Mouse (Mus musculus) heart, postnatal 36 days (tissue): Measurements from ENCODE around the gene Csrp1. TPM values are rescaled to one million over a fixed set of nuclear protein-coding genes. Genes with fewer than 3 reads are reported as not detected.

ENCODE experiments used
- DNase-seq, 2 experiments: peaks; one replicate each; pipeline ENCODE4 v3.0.0; 2021 to 2022
- intact Hi-C: fragments of 180-260 bp; cut with DNase I; formaldehyde crosslinking; loops from one replicate; pipeline ENCODE4 v1.15.1; 2025
- total RNA-seq, 2 experiments: library from RNA; stranded (reverse); gene quantifications; 2 replicates each; pipeline ENCODE4 v1.2.3; 2021

Gene Csrp1
- total RNA-seq, 2 experiments from 2014 or later = 46.5 to 52.8 TPM

DNA sequence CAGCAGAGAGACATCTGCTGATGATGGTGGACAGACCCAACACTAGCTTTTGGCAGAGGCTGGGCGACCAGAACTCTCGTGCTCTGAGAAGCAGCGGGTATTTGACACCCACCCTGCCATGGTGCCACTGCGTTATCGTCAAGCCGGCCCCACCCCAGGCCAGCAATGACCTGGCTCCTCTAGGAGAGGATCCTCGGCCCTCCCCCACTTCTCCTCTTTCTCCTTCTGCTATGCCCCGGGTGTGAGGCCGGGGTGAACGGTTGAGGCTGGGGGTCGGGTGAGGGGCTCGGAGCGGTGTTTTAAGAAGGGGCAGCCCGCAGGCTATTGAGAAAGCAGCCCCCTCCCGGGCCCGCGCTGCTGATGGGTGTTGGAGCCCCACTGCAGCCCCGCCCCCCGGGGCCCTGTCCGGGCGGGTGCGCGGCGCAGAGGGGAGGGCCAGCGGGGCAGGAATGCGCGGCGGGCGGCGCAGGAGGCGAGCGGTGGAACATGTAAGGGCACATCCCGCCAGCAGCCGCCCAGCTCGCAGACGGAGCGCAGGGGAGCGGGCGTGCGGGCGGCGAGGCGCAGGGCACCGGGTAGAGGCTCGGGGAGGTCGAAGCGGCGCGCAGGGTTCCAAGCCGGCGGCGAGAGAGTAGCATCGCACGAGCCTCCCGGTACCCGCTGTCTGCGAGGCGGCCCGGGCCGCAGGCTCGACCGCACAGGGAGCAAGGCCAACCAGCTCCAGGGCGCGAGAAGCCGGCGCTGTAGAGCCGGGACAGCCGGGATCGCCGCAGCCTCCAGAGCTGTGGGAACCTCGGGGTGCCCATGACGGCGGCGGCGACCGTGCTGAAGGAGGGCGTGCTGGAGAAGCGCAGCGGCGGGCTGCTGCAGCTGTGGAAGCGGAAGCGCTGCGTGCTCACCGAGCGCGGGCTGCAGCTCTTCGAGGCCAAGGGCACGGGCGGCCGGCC is 46.1 kb downstream of the Csrp1 start, which contains the start of gene Phlda3:
TSS of gene Phlda3 (plus strand) at position 475 of the 947 bp plus-strand sequence.
- intact Hi-C loops = loop anchor here (1.0 to 2.0 kb wide), 2 partner anchors 13 to 15 kb away; no protein-coding TSS in a partner anchor
- peak; percentile 81 to 85 for DNase-seq

DNA sequence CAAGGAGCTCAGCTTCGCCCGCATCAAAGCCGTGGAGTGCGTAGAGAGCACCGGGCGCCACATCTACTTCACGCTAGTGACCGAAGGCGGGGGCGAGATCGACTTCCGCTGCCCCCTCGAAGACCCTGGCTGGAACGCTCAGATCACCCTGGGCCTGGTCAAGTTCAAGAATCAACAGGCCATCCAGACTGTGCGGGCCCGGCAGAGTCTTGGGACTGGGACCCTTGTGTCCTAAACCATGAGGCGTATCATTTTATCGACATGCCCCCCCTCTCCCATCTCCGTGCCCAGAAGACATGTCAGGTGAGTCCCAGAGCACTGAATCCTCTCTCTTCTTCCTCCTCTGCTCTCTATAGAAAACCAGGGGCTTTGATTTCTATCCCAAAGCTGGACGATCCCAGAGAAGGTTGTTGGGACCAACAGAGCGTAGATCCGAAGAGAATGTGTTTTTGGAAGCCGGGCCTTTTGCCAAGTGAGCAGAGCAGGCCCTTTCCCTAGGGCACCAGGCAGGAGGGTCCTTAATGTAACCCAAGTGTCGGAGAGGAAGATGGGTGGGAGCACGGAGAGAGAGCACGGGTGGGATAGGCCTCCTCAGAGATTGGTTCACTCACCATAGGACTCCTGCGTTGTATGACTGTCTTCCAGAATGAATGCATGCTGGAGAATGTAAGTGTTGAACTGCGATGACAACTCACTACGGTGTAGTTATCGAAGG is 46.9 kb downstream of the Csrp1 start:
- intact Hi-C loops = loop anchor here (1.0 to 2.0 kb wide), 2 partner anchors 13 to 14 kb away; no protein-coding TSS in a partner anchor
- DNase-seq = no peak

DNA sequence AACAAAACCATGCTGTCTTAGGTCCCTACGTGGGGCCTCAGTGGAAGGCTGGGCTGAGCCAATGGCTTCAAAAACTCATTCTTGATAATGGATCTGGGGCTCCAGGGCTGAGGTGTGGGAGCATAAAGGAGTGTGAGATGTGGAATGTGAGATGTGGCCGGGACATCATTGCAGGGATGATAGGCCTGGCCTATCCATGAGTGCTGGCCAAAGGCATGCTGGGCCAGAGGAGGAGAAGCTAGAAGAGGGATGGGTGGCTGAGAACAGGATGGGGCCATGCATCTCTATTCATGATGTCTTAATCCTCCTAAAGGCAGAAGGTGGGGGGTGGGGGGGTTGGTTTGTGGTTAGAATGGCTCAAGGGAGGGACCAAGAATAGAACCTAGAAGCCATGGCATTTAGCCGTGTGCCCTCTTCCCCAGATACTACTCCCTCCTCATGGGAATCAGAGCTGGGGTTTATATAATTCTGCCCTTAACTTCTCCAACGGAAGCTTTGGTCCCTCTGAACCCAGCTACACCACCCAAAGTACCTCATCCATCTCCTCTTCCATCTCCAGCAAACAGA is 47.5 kb downstream of the Csrp1 start:
- intact Hi-C loops = loop anchor here (2.0 kb wide), 1 partner anchor 13 kb away; no protein-coding TSS in a partner anchor
- DNase-seq = no peak

DNA sequence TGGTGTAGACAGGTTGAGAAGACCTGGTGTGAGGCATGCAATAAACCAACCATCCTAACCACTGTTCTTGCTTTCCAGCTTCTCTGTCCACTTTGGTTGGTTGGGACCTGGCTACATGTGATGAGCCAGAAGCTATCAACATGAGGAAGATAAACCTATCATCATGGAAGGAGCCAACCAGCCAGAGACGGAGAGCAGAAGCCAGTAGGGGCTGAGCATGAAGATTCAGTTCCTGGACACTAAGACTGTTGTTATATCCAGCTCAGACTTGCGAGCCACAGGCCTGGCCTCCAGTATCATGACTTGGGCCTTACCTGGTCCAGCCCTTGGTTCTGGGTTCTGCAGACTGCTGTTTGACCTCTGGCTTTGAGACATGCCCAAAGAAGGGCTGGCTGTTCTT is 48.5 kb downstream of the Csrp1 start:
- DNase-seq = no peak
- intact Hi-C loops = no loop called here

DNA sequence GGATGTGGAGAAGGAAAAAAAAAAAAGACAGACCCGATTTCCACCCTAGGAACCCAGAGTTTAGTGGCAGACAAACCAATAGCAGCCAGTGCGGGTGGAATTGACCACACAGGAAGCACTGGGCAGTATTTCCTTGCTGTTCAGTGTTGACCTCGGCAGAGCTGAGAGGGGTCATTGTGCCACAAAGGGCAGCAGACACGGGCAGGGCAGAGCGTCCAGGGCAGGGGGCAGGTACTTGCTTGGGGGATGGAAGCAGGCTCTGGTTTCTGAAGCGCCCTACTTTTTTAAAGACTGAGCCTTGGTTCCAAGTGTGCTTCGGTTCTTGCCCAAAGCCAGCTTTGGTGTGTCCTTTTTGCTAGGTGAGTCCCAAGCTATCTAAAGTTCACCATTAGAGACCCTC is 50.4 kb downstream of the Csrp1 start:
- no peak for DNase-seq
- intact Hi-C loops = no loop called here

DNA sequence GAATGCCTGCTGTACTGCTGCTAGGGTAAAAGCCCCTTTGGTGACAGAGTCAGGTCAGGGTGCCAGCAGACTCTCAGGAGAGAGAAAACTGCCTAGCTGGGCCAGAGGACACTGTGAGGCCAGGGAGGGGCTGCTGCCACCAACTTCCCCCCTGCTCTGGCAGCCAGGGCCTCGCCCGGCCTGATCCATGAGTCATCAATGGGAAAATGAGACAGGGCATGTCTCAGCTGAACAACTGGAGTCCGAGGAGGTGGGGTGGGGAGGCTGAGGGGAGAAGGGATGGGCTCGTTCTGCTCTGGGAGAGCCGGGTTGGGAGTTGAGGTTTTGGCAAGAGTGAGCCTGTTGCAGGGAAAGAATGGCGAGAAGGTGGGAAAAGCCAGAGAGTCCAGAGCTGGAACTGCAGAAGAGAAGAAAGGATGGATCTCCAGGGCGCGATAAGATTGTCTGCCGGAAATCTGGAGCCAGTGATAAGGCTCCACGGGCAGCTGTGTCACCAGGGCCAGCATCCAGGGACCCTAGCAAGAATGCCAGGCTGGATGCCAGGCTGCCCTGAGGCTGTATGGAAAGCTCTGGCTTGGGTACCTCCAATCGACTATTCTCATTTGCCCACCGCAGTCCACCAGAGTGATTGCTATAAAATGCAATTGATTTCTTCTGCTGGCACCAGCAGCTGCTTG is 51.2 kb downstream of the Csrp1 start:
- intact Hi-C loops = no loop called here
- peak in 1 of 2 experiments; percentile 47 for DNase-seq

DNA sequence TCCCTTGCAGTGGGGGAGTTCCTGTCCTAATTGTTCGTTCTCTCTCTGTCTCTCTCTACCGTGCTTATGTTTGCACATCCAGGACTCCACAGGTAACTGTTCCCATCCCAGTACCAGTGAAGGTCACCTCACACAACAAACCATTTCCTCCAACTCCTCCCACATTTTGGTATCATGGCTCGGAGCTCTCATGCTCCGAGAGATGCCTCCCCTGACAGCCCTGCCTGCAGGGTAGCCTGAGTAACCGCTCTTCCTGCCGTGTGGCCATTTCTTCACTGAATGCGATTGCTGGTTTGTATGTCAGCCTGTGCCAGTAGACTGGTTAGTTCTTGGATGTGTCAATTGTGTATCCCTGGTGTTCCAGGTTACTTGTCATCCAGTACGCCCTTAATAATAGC is 51.7 kb downstream of the Csrp1 start:
- intact Hi-C loops = no loop called here
- no peak for DNase-seq

DNA sequence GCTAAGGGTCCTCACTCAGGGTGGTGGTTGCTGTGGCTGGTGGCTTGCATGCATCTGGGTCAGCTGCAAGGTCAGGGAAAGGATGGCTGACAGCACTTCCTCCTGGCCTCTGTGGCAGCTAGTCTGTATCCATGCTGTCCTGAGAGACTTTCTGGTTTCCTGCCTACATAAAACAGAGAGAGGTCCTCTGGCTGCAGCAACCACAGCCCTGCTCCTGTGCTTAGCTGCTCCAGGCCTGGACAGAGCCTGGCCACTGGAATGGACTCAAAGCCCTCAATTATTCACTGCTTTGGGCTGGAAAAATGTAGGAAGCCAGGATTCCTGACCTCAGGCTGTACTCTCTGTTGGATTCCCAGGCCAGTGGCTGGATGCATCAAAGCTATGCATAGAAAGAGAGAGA is 56.7 kb downstream of the Csrp1 start:
- DNase-seq = no peak
- intact Hi-C loops = no loop called here

DNA sequence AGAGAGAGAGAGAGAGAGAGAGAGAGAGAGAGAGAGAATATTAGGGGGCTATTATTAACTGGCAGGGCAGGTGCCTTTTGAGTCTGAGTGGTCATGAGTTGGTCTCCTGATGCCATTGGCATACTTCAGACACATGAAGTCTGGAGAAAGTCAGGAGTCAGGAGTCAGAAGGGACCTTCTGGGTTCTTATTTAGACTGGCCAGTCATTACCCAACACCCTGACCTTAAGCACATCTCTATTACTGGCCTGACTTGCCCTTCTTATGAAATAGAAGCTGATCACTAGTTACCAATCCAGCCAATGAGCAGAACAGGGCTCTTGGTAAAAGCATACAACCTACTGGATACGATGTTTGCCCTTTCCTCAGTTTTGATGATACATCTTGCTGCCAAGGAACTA is 57.2 kb downstream of the Csrp1 start:
- DNase-seq = no peak
- intact Hi-C loops = no loop called here

DNA sequence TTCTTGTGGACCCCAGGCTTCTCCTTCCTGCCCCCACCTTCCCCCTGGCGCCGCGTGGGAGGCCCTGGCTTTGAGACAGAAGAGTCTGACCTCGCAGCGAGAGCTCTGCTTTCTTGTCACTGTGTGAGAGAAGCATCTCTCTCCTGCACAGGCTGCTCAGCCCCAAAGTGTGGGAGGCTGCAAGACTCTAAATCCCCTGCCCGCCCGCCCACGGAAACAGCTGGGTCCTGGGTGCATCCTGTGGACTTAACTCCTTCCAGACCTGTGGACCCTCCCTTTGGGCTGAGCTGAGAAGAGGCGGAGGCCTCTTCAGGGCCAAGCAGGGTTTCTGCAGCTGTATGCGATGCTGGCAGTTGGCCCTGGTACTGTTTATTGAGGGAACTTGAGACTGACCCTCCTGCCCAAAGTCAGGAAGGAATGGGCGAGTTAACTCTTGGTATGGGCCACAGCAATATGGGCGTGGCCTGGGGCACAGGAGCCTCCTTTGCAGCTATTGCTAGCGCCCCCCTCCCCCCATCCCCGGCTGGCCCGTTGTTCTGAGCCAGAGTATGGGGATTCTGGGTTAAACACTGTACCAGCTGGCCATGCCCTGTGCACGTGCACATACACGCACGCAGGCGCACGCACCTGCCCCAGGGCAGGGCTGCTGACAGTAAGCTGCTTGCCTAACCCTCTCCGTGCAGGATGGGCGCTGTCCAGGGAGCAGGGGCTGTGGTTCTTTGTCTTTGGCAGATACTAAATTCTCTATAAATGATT is 59.1 kb downstream of the Csrp1 start, which contains the start of gene Tnni1:
TSS of gene Tnni1 (plus strand) at position 655 of the 756 bp plus-strand sequence.
- intact Hi-C loops = no loop called here
- DNase-seq = no peak

DNA sequence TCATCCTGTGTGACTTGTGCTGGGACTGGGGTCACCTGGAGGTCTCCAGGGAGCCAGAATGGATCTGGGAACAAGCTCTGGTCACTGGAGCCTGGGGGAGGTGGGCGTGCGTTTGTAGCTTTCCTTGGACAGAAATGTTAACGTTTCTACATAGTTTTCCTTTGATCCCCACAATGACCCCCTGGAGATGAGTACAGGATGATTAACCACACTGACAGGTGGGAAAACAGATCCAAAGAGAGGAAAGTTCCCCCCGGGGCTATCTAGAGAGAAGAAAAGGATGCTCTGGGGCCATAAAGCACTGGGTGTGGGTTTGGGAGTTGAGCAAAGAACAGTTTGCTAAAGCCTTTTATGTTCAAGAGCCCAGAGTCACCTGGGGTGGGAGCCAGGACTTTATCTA is 60.8 kb downstream of the Csrp1 start:
- no peak for DNase-seq
- intact Hi-C loops = loop anchor here (1.0 to 2.0 kb wide), 3 partner anchors 14 to 61 kb away; partner anchors contain the start of gene Phlda3

DNA sequence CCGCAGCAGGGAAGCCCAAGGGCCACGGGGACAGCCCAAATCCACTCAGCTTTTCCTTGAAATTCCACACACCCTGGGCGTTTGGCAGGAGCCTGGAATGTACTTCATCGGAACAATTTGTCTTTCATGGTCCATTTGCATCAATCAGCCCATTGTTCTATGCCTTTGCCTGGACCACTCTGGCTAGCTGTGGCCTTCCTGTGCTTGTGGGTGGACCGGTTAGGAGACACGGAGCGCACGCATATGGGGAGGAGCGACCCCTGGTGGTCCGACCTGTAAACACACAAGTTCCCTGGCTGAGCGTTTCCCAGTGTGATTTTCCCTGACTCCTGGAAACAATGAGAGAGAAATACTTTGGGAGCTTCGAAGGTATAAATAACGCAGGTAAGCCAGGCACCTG is 61.4 kb downstream of the Csrp1 start:
- DNase-seq = peak; percentile 83 to 85
- intact Hi-C loops = loop anchor here (1.0 to 2.0 kb wide), 3 partner anchors 14 to 62 kb away; partner anchors contain the start of gene Phlda3

DNA sequence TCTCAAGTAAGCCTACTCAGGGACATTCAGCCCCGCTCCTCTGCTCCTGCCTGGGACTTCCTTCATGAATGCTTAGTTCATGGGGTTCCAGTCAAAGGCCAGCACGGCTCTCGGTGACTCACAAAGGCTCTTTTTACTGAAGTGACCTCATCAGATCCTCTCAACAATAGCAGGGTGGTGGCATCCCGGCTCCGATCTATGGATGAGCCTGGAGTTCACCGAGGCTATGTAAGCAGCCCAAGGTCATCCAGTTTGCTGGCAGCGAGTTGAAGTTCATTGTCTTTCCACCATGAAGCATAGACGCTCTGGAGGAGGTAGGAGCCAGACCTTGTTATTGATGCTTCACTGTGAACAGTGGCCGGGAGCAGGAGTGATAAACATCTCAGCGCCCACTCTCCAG is 63.0 kb downstream of the Csrp1 start:
- intact Hi-C loops = no loop called here
- DNase-seq = no peak

DNA sequence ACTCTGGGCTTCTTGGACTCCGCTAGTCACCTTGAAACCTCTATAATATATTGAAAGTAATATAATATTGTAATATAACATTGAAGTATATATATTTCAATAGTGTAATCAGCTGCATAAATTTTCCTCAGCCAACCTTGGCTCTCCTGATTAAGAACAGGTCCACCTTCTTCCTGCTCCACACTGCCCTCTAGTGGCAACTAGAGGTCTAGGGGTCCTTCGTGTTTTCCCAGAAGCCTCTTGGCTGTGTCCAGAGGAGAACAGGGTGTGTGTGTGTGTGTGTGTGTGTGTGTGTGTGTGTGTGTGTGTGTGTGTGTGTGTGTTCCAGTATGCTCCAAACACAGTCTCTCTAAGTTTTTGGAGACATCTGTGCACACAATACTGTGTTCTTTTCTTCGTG is 67.9 kb downstream of the Csrp1 start:
- peak; percentile 69 to 80 for DNase-seq
- intact Hi-C loops = no loop called here

DNA sequence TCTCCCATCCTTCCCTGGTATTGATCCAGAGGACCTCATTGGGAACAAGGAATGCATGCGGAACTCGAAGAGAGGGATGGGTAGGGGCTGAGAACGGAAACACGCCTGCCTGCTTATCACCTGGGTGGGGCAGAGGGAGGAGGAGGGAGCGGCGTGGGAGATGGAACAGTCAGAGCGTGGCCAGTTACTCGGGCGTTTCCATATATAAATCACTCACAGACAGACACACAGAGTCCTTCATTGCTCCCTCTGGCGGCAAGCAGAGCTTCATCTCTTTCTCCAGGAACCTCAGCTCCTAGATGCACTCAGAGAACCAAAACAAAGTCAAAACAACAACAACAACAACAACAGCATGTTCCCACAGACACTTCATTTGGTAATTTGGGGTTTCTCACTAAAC is 68.8 kb downstream of the Csrp1 start:
- intact Hi-C loops = no loop called here
- peak in 1 of 2 experiments; percentile 36 for DNase-seq

DNA sequence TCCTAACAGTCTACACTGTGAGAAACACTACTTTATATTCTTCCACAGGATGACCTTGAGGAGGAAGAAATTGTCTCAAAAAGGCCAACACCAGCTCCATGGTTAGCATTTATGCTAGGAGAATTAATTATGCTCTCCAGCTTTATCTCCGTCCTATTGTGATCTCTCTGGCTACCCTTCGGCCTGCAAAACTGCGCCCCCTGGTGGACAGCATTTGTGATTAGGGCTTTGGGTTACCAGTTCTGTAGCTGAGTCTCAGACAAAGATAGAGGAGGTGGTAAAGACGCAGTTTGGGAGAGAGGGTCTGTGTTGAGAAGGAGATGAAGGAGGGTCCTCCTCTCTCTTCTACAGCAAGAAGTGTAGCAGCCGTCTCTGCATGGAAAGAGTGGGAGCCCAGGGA is 70.0 kb downstream of the Csrp1 start:
- intact Hi-C loops = no loop called here
- DNase-seq = peak; percentile 76 to 82

DNA sequence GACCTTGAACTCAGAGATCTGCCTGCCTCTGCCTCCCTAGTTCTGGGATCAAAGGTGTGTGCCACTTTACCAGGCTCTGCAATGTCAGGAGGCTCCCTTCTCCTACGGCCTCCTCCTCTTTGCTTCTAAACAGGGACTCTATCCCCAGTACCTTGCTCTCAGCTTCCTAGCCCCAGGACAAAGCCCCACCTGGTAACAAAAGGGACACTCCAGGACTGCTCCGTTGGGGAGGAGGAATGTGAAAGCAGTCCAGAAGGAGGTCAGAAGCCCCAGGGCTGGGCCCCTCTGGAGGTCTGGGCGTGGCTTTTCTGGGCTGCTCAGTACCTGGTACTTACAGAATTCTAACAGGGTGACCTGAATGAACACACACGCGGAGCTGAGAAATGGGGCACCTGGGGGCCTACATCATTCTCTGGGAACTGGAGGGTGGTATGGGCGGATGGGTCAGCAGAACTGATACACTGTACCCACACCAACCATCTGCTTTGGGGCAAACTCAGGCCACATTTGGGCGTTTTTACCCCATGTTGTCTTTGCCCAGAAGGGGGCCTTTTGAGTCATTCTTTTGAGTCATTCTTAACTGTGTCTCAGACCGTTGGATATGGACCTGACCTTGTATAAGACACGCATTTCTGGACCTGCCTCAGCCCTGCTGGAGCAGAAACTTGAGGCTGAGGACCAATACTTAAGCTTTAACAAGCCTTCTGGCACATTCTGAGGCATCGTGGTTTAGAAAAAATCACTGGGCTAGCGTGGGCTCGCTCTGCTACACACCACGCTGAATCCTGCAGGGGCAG is 72.5 kb downstream of the Csrp1 start:
- DNase-seq = no peak
- intact Hi-C loops = no loop called here

DNA sequence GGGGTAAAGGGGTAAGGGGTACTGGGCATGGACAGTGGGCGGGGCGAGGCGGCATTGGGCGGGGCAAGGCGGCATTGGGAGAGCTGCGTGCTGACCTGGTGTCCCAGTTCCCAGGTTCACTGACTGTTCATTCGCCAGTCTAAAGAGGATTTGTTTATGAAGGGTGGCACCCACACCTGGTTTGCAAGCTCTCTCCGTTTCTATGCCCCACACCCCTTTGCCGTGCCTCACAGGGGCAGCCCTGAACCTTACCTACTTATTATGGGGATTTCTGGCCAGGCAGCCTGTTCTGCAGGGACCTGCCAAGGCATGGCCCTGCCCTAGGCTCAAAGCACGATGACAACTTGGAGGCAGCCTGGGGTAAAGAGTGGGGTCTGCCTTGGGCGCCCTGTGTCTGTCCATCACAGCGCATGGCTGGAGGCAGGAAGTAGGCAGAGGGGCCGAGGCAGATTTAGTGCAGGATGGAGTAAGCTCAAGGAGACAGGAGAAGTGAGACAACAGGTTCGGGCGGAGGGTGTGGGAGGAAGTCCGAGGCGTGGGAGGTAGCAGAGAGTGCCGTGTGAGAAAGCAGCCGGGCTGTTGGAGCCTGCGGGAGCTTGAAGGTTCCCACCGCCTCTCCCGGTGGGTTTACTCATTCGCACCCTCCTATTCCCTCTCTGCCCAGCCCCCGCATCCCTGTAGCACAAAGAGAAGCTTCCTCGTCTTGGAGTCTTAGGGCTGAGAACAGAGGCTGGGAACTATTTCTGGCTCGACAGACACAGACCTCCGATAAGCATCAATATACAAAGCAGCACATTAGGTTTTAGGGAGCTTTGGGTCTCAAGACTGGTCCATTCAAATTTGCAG is 73.7 kb downstream of the Csrp1 start:
- DNase-seq = no peak
- intact Hi-C loops = no loop called here
